Mouse (Mus musculus) midbrain, embryonic 15.5 days (tissue): Measurements from ENCODE around the gene Ndufa10. TPM values are rescaled to one million over a fixed set of nuclear protein-coding genes. Genes with fewer than 3 reads are reported as not detected.

Experiments used
- ATAC-seq: fragments of 200-750 bp; cut with Nextera tagmentation; replicated peaks from 2 replicates; pipeline ENCODE4 v1.8.0; 2017; ENCODE audit warnings: moderate TSS enrichment
- H3K27ac ChIP-seq: fragments of 300-500 bp; sonication (generic); 2 replicates; pipeline ENCODE4 v1.5.1; 2015; ENCODE audit warnings: mild to moderate bottlenecking, inconsistent platforms
- H3K27me3 ChIP-seq: fragments of 300-500 bp; sonication (generic); replicated peaks from 2 replicates; pipeline ENCODE4 v1.6.1; 2015; ENCODE audit warnings: inconsistent platforms
- H3K36me3 ChIP-seq: fragments of 300-500 bp; sonication (generic); replicated peaks from 2 replicates; pipeline ENCODE4 v1.6.1; 2015; ENCODE audit warnings: inconsistent platforms
- H3K4me1 ChIP-seq: fragments of 300-500 bp; sonication (generic); 2 replicates; pipeline ENCODE4 v1.6.1; 2015; ENCODE audit warnings: inconsistent platforms
- H3K4me2 ChIP-seq: fragments of 300-500 bp; sonication (generic); 2 replicates; pipeline ENCODE4 v1.6.1; 2015; ENCODE audit warnings: inconsistent platforms, mild to moderate bottlenecking, moderate library complexity
- H3K4me3 ChIP-seq: fragments of 300-500 bp; sonication (generic); 2 replicates; pipeline ENCODE4 v1.5.1; 2015; ENCODE audit warnings: mild to moderate bottlenecking, inconsistent platforms
- H3K9ac ChIP-seq: fragments of 300-500 bp; sonication (generic); 2 replicates; pipeline ENCODE4 v1.6.1; 2015; ENCODE audit warnings: mild to moderate bottlenecking, inconsistent platforms
- H3K9me3 ChIP-seq: fragments of 300-500 bp; sonication (generic); 2 replicates; pipeline ENCODE4 v1.6.1; 2016; ENCODE audit warnings: inconsistent platforms
- WGBS: fragments of 180-500 bp; shearing (Covaris S2); methylation state at CpG from one replicate; pipeline ENCODE4 v1.1.7; 2015; ENCODE audit warnings: mixed read lengths; 5-methylcytosine and 5-hydroxymethylcytosine counted together
- microRNA-seq: library from miRNA; unstranded; fragments of <30 nt; microRNA quantifications from one replicate; pipeline ENCODE4, GENCODE M21; 2016
- polyA plus RNA-seq: library from polyadenylated mRNA; unstranded; fragments of >200 nt; fragmentation: Nextera tagmentation; extraction: Ambion mirVana; gene quantifications from 2 replicates; pipeline ENCODE4 v1.2.1, GENCODE M21; 2015

Ndufa10 gene
- polyA plus RNA-seq, 1 experiment from 2014 or later, result 303 TPM

DNA sequence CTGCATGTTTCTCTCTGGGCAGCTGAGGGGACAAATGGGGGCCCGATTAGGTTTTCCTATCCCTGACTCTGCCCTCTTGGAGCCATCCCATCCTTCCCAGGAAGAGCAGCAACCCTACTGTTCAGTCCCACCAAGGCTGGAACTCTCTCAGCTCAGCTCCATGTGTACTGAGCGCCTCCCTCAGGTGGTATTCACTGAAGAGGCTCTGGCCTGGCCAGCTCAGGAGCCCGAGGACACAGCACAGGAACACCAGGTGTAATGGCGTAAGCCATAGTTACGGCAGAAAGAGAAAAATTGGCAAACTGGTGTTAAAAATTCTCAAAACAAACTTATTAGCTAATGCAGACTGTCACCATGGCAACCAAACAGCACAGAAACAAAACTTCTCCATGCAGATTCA, 68.5 kb downstream of the Ndufa10 start:
- no peaks in the 10 kb centered on the region for H3K9me3 ChIP-seq
- no peak overlapping the region for H3K4me3 ChIP-seq
- no peaks in the 10 kb centered on the region for H3K27me3 ChIP-seq
- H3K4me2 ChIP-seq, result no peak overlapping the region
- WGBS, result 74% methylated on average over 5 of the region's 5 CpGs
- H3K36me3 ChIP-seq, result no peaks in the 10 kb centered on the region
- no peak overlapping the region for H3K27ac ChIP-seq
- H3K9ac ChIP-seq, result no peak overlapping the region
- ATAC-seq, result peak; percentile 66; the same call in 1 of the 2 replicates
- no peaks in the 10 kb centered on the region for H3K4me1 ChIP-seq

GRCm38 (mm10) chr1:92400556-92400955, 73.1 kb downstream of the Ndufa10 start:
- ATAC-seq, result no peak
- Histone ChIP-seq H3K4me1 (peaks cover 18% of the 10 kb centered on the region), H3K4me2 (no peak overlapping the region), H3K27ac (no peak overlapping the region), H3K27me3 (no peaks in the 10 kb centered on the region), H3K9me3 (no peaks in the 10 kb centered on the region), H3K36me3 (no peaks in the 10 kb centered on the region), H3K9ac (no peak overlapping the region), H3K4me3 (no peak overlapping the region)
- 90% methylated on average over 2 of the region's 2 CpGs for WGBS

GRCm38 (mm10) chr1:92398601-92399000, 75.1 kb downstream of the Ndufa10 start:
- Histone ChIP-seq H3K9me3 (no peaks in the 10 kb centered on the region), H3K27me3 (no peaks in the 10 kb centered on the region), H3K4me3 (no peak overlapping the region), H3K9ac (no peak overlapping the region), H3K27ac (peak overlapping the region; percentile 71), H3K36me3 (no peaks in the 10 kb centered on the region), H3K4me2 (no peak overlapping the region), H3K4me1 (peaks cover 18% of the 10 kb centered on the region)
- 51% methylated on average over 7 of the region's 7 CpGs for WGBS
- no peak for ATAC-seq

DNA sequence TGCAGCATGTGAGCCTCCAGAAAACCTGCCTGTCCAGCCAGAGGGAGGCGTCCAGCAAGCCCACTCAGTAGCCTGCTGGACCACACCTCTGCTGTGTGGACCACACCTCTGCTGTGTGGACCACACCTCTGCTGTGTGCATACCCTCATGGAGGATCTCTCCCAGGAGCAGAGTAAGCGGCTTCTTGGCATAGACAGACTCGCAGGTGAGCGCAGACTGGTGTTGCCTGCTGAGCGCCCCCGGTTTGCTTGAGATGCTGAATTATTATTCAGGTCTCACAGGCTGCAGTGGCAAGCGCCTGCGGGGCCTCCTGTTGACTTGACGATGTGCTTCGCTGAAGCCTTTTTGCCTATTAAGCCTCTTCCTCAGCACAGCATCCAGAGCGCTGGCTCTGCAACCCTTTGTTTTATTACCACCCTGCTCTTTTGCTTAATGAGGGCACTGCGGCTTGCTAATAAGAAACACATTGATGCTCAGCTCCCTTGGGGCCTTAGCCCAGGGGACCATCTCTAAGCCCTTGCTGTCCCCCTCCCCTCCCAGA, 76.1 kb downstream of the Ndufa10 start:
- Histone ChIP-seq H3K4me1 (peaks cover 18% of the 10 kb centered on the region), H3K36me3 (no peaks in the 10 kb centered on the region), H3K27ac (peak overlapping the region; percentile 71), H3K27me3 (no peaks in the 10 kb centered on the region), H3K9ac (no peak overlapping the region), H3K4me3 (no peak overlapping the region), H3K9me3 (no peaks in the 10 kb centered on the region), H3K4me2 (peak overlapping the region; percentile 11; the same call in 1 of the 2 replicates)
- ATAC-seq, result peak; percentile 82
- 10% methylated on average over 12 of the region's 12 CpGs for WGBS

DNA sequence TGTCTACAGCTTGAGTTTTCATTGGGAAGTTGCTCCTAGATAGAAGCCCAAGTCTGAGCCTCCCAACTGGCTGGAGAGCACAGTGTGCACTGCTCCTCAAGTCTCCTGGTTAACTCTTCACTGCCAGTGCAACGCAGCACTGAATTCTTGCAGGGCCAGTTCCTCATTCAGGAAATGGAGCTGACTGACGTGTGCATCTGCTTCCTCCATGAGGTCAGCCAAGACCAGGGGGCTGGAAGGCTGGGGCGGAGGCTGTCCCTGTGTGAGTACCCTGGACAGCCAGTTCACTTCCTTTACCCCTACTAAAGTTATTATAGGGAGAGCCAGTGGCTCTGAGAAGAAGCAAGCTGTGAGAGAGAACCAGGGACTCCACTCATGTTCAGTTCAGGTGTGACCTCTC, 79.4 kb downstream of the Ndufa10 start:
- H3K36me3 ChIP-seq, result no peaks in the 10 kb centered on the region
- no peak overlapping the region for H3K9ac ChIP-seq
- H3K9me3 ChIP-seq, result no peaks in the 10 kb centered on the region
- H3K4me3 ChIP-seq, result no peak overlapping the region
- peaks cover 18% of the 10 kb centered on the region for H3K4me1 ChIP-seq
- H3K27me3 ChIP-seq, result no peaks in the 10 kb centered on the region
- 80% methylated on average over 3 of the region's 3 CpGs for WGBS
- no peak for ATAC-seq
- H3K27ac ChIP-seq, result no peak overlapping the region
- no peak overlapping the region for H3K4me2 ChIP-seq

GRCm38 (mm10) chr1:92393166-92393565, 80.5 kb downstream of the Ndufa10 start:
- no peak overlapping the region for H3K4me3 ChIP-seq
- H3K36me3 ChIP-seq, result no peaks in the 10 kb centered on the region
- ATAC-seq, result no peak
- no peak overlapping the region for H3K27ac ChIP-seq
- no peak overlapping the region for H3K4me2 ChIP-seq
- no peaks in the 10 kb centered on the region for H3K9me3 ChIP-seq
- H3K4me1 ChIP-seq, result peaks cover 12% of the 10 kb centered on the region
- H3K9ac ChIP-seq, result no peak overlapping the region
- 92% methylated on average over 6 of the region's 6 CpGs for WGBS
- no peaks in the 10 kb centered on the region for H3K27me3 ChIP-seq

Small RNA genes lying within 50 kb of the gene (microRNA-seq; reads per million reads assigned to microRNA genes)
- 3.7 reads per million, percentile 18 among the genes with 10 or more reads in this experiment for gene Mir6900

Other genes with a start within 250 kb of the Ndufa10 start
- not detected in 2 replicates for gene Olfr1416, start 11.3 kb upstream of the Ndufa10 start, polyA plus RNA-seq
- gene Olfr1415, start 22.2 kb upstream of the Ndufa10 start, polyA plus RNA-seq, result not detected in 2 replicates
- not detected in 2 replicates for gene Olfr1414, start 44.8 kb upstream of the Ndufa10 start, polyA plus RNA-seq
- gene Olfr1413, start 97.5 kb upstream of the Ndufa10 start, polyA plus RNA-seq, result not detected in 2 replicates
- not detected in 2 replicates for gene Olfr1412, start 111.9 kb upstream of the Ndufa10 start, polyA plus RNA-seq
- gene Olfr1411, start 120.6 kb upstream of the Ndufa10 start, polyA plus RNA-seq, result not detected in 2 replicates
- not detected in 2 replicates for gene Olfr1410, start 131.9 kb upstream of the Ndufa10 start, polyA plus RNA-seq
- gene Olfr12, start 143.9 kb upstream of the Ndufa10 start, polyA plus RNA-seq, result not detected in 2 replicates
- 526 and 562 TPM in 2 replicates for gene Cops9, start 168.1 kb upstream of the Ndufa10 start, polyA plus RNA-seq
- gene Otos, start 175.0 kb upstream of the Ndufa10 start, polyA plus RNA-seq, result 0.35 TPM in 1 of 2 replicates, not detected in the other